Mouse (Mus musculus) adrenal gland, adult (tissue): ENCODE measurements around the gene Ccdc3.

Source experiments
- DNase-seq, 2 experiments: peaks; one replicate each; pipeline ENCODE4 v3.0.0; 2022 to 2023; ENCODE audit warnings: low spot score in 1 of 2; ENCODE audit not compliant: inconsistent age in 2 of 2

Ccdc3 gene

GRCm38 (mm10) chr2:5160236-5160848 is 22.8 kb downstream of the Ccdc3 start:
- no peak for DNase-seq

GRCm38 (mm10) chr2:5161002-5161745 is 23.6 kb downstream of the Ccdc3 start:
- no peak for DNase-seq

GRCm38 (mm10) chr2:5161908-5162674 is 24.5 kb downstream of the Ccdc3 start:
- no peak for DNase-seq

GRCm38 (mm10) chr2:5162756-5163155 is 25.2 kb downstream of the Ccdc3 start:
- DNase-seq = no peak

GRCm38 (mm10) chr2:5165941-5166361 is 28.4 kb downstream of the Ccdc3 start:
- no peak for DNase-seq

- DNase-seq = no peak
Observed at GRCm38 (mm10) chr2:5166796-5167195, 29.2 kb downstream of the Ccdc3 start.

- no peak for DNase-seq
Observed at GRCm38 (mm10) chr2:5170815-5171214, 33.2 kb downstream of the Ccdc3 start.

- DNase-seq = no peak
Observed at GRCm38 (mm10) chr2:5171301-5172000, 33.9 kb downstream of the Ccdc3 start.

GRCm38 (mm10) chr2:5172773-5173172 is 35.2 kb downstream of the Ccdc3 start:
- DNase-seq = no peak

- DNase-seq = no peak
Observed at GRCm38 (mm10) chr2:5174716-5175115, 37.1 kb downstream of the Ccdc3 start.

- DNase-seq = no peak
Observed at GRCm38 (mm10) chr2:5181462-5182443, 44.2 kb downstream of the Ccdc3 start.

- no peak for DNase-seq
Observed at GRCm38 (mm10) chr2:5184166-5184565, 46.6 kb downstream of the Ccdc3 start.

GRCm38 (mm10) chr2:5185631-5186030 is 48.1 kb downstream of the Ccdc3 start:
- DNase-seq = no peak

GRCm38 (mm10) chr2:5192156-5192555 is 54.6 kb downstream of the Ccdc3 start:
- DNase-seq = no peak

GRCm38 (mm10) chr2:5193071-5193470 is 55.5 kb downstream of the Ccdc3 start:
- no peak for DNase-seq

- DNase-seq = peak in 1 of 2 experiments; percentile 42
Observed at GRCm38 (mm10) chr2:5194701-5195215, 57.2 kb downstream of the Ccdc3 start.

- no peak for DNase-seq
Observed at GRCm38 (mm10) chr2:5197486-5197885, 59.9 kb downstream of the Ccdc3 start.

- no peak for DNase-seq
Observed at GRCm38 (mm10) chr2:5199289-5199688, 61.7 kb downstream of the Ccdc3 start.

GRCm38 (mm10) chr2:5200817-5201364 is 63.3 kb downstream of the Ccdc3 start:
- no peak for DNase-seq

GRCm38 (mm10) chr2:5203146-5203545 is 65.6 kb downstream of the Ccdc3 start:
- DNase-seq = no peak
